Mouse (Mus musculus) cortical plate, adult 2 months (tissue): ENCODE measurements at regions not wholly inside any gene's neighbourhood (a gene's known extent, or its start where the extent isn't known, plus 50 kb on each side); places are given as distances from the start of the nearest gene placed in this dataset.

Experiments used
- H3K27ac ChIP-seq: fragments of 200-500 bp; 2 replicates; pipeline ENCODE4 v1.5.1; 2012; ENCODE audit warnings: low read length, control low read depth, inconsistent platforms; ENCODE audit not compliant: insufficient read depth
- H3K4me1 ChIP-seq: fragments of 200-500 bp; 2 replicates; pipeline ENCODE4 v1.6.1; 2011; ENCODE audit warnings: low read length; ENCODE audit not compliant: control insufficient read depth, insufficient read depth
- H3K4me3 ChIP-seq: fragments of 200-500 bp; 2 replicates; pipeline ENCODE4 v1.5.1; 2011; ENCODE audit warnings: mild to moderate bottlenecking, low read length, control low read depth; ENCODE audit not compliant: insufficient read depth
- CTCF ChIP-seq: fragments of 200-500 bp; IDR thresholded peaks from 2 replicates; pipeline ENCODE4 v1.5.1; 2011; ENCODE audit warnings: mild to moderate bottlenecking, control low read depth, low read length; ENCODE audit not compliant: insufficient read depth; ENCODE audit errors: extremely low read depth
- POLR2A ChIP-seq: fragments of 200-500 bp; IDR thresholded peaks from 2 replicates; pipeline ENCODE4 v1.6.1; 2011; ENCODE audit warnings: mild to moderate bottlenecking, low read length, control low read depth; ENCODE audit not compliant: insufficient read depth; ENCODE audit errors: extremely low read depth

- Histone ChIP-seq H3K4me3 (no peak overlapping the region), H3K27ac (no peak overlapping the region), H3K4me1 (no peaks in the 10 kb centered on the region)
- TF ChIP-seq CTCF (no peak), POLR2A (no peak)
Observed at GRCm38 (mm10) chr13:31317066-31317465, 238.9 kb upstream of the Foxq1 start.

- no peaks in the 10 kb centered on the region for H3K4me1 ChIP-seq
- H3K27ac ChIP-seq: no peak overlapping the region
- TF ChIP-seq CTCF (no peak), POLR2A (no peak)
- H3K4me3 ChIP-seq: no peak overlapping the region
Observed at GRCm38 (mm10) chr13:31318008-31318407, 237.9 kb upstream of the Foxq1 start.

- no peak for TF ChIP-seq CTCF
- TF ChIP-seq POLR2A: no peak
- Histone ChIP-seq H3K27ac (no peak overlapping the region), H3K4me1 (no peaks in the 10 kb centered on the region), H3K4me3 (no peak overlapping the region)
Observed at GRCm38 (mm10) chr13:31321411-31321810, 234.5 kb upstream of the Foxq1 start.

GRCm38 (mm10) chr13:31326269-31326851 lies 229.6 kb upstream of the Foxq1 start:
- H3K4me3 ChIP-seq: no peak overlapping the region
- H3K4me1 ChIP-seq: no peaks in the 10 kb centered on the region
- TF ChIP-seq POLR2A (no peak), CTCF (no peak)
- no peak overlapping the region for H3K27ac ChIP-seq

GRCm38 (mm10) chr13:31327511-31327951 lies 228.4 kb upstream of the Foxq1 start:
- no peak overlapping the region for H3K4me3 ChIP-seq
- H3K4me1 ChIP-seq: no peaks in the 10 kb centered on the region
- H3K27ac ChIP-seq: no peak overlapping the region
- TF ChIP-seq POLR2A: no peak
- no peak for TF ChIP-seq CTCF

GRCm38 (mm10) chr13:31328756-31329155 lies 227.2 kb upstream of the Foxq1 start:
- Histone ChIP-seq H3K4me3 (no peak overlapping the region), H3K4me1 (no peaks in the 10 kb centered on the region), H3K27ac (no peak overlapping the region)
- TF ChIP-seq CTCF (no peak), POLR2A (no peak)

GRCm38 (mm10) chr13:31330731-31331130 lies 225.2 kb upstream of the Foxq1 start:
- no peak for TF ChIP-seq CTCF
- TF ChIP-seq POLR2A: no peak
- Histone ChIP-seq H3K4me1 (no peaks in the 10 kb centered on the region), H3K4me3 (no peak overlapping the region), H3K27ac (no peak overlapping the region)

GRCm38 (mm10) chr13:31334981-31335380 lies 221.0 kb upstream of the Foxq1 start:
- no peaks in the 10 kb centered on the region for H3K4me1 ChIP-seq
- H3K27ac ChIP-seq: no peak overlapping the region
- TF ChIP-seq CTCF: no peak
- H3K4me3 ChIP-seq: no peak overlapping the region

- H3K4me1 ChIP-seq: no peaks in the 10 kb centered on the region
- TF ChIP-seq POLR2A: no peak
- no peak for TF ChIP-seq CTCF
Observed at GRCm38 (mm10) chr13:31337631-31338030, 218.3 kb upstream of the Foxq1 start.

GRCm38 (mm10) chr13:31339386-31339785 lies 216.5 kb upstream of the Foxq1 start:
- TF ChIP-seq POLR2A (no peak), CTCF (no peak)
- Histone ChIP-seq H3K4me1 (no peaks in the 10 kb centered on the region), H3K27ac (no peak overlapping the region), H3K4me3 (no peak overlapping the region)

More at GRCm38 (mm10) chr13:31337631-31338030, 218.3 kb upstream of the Foxq1 start:
- no peak overlapping the region for H3K4me3 ChIP-seq
- no peak overlapping the region for H3K27ac ChIP-seq
